Mouse (Mus musculus) bone marrow macrophage, adult 2 months (primary cell): ENCODE results near the gene Krt83. TPM values are rescaled to one million over a fixed set of nuclear protein-coding genes. Genes with fewer than 3 reads are reported as not detected.

Experiments
- H3K27ac ChIP-seq: 2 replicates; pipeline ENCODE4 v1.5.1; 2012; ENCODE audit warnings: low read depth, low read length; ENCODE audit not compliant: insufficient read depth
- H3K4me1 ChIP-seq: 2 replicates; pipeline ENCODE4 v1.6.1; 2012; ENCODE audit warnings: low read length; ENCODE audit not compliant: control insufficient read depth, insufficient read depth
- H3K4me3 ChIP-seq: 2 replicates; pipeline ENCODE4 v1.5.1; 2012; ENCODE audit warnings: mild to moderate bottlenecking, low read length, moderate library complexity; ENCODE audit not compliant: insufficient read depth
- CTCF ChIP-seq: IDR thresholded peaks from 2 replicates; pipeline ENCODE4 v1.5.1; 2012; ENCODE audit warnings: low read depth, mild to moderate bottlenecking, low read length, moderate library complexity
- POLR2A ChIP-seq: IDR thresholded peaks from 2 replicates; pipeline ENCODE4 v1.6.1; 2012; ENCODE audit warnings: mild to moderate bottlenecking, low read depth, low read length, borderline replicate concordance
- polyA plus RNA-seq: library from polyadenylated mRNA; stranded (reverse); fragments of >200 nt; gene quantifications from 2 replicates; pipeline ENCODE4 v1.2.4, GENCODE M21; 2012; ENCODE audit not compliant: missing spikeins, insufficient read depth, insufficient read length

Gene Krt83
- polyA plus RNA-seq, 1 experiment: not detected

- H3K4me3 ChIP-seq: no peak overlapping the region
- TF ChIP-seq POLR2A: no peak
- peak; percentile 58 for TF ChIP-seq CTCF
- H3K4me1 ChIP-seq: no peaks in the 10 kb centered on the region
- no peak overlapping the region for H3K27ac ChIP-seq
Measured at GRCm38 (mm10) chr15:101453093-101453736, 38.1 kb downstream of the Krt83 start.

- Histone ChIP-seq H3K27ac (no peak within 1 kb of the TSS), H3K4me1 (no peaks in the 10 kb centered on the region), H3K4me3 (no peak within 1 kb of the TSS)
- TF ChIP-seq POLR2A (no peak), CTCF (no peak)
Measured at GRCm38 (mm10) chr15:101447444-101447843, 43.9 kb downstream of the Krt83 start, which contains the start of gene Krt88. TSS of gene Krt88 (plus strand) at chr15:101447744.

- H3K4me3 ChIP-seq: no peak overlapping the region
- H3K4me1 ChIP-seq: no peaks in the 10 kb centered on the region
- no peak overlapping the region for H3K27ac ChIP-seq
- TF ChIP-seq CTCF: no peak
- no peak for TF ChIP-seq POLR2A
Measured at GRCm38 (mm10) chr15:101446572-101446971, 44.7 kb downstream of the Krt83 start.

DNA sequence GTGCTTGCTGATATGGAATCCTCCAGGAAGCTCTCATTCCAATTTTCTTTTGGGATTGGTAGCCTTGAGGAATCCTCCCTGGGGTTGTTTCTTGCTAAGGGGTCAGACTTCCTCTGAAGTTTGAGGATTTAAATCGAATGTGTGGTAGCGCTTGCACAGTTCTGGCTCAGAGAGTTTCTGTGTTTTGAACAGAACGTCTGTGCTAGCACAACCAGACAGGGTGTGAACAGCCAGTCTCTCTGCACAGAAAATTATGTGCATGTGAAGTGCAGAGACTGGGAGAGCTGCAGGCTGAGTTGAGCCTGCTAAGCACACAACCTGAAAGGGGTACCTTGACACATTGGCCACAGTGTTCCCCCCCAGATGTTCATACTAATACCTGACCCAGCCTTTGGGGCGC is 50.5 kb downstream of the Krt83 start:
- no peaks in the 10 kb centered on the region for H3K4me1 ChIP-seq
- TF ChIP-seq CTCF (no peak), POLR2A (no peak)
- no peak overlapping the region for H3K27ac ChIP-seq
- H3K4me3 ChIP-seq: no peak overlapping the region

GRCm38 (mm10) chr15:101438555-101438954 is 52.8 kb downstream of the Krt83 start, which contains the start of gene Krt87:
TSS of gene Krt87 (minus strand) at chr15:101438804.
- H3K27ac ChIP-seq: no peak within 1 kb of the TSS
- H3K4me1 ChIP-seq: no peaks in the 10 kb centered on the region
- no peak within 1 kb of the TSS for H3K4me3 ChIP-seq
- TF ChIP-seq POLR2A (no peak), CTCF (no peak)

GRCm38 (mm10) chr15:101436611-101437010 is 54.7 kb downstream of the Krt83 start:
- Histone ChIP-seq H3K4me1 (no peaks in the 10 kb centered on the region), H3K4me3 (no peak overlapping the region), H3K27ac (no peak overlapping the region)
- no peak for TF ChIP-seq POLR2A

Other genes with a start within 250 kb of the Krt83 start
- 8.8 and 8.9 TPM in 2 replicates for gene Nr4a1, start 237.2 kb downstream of the Krt83 start, polyA plus RNA-seq
- 36.4 and 39.1 TPM in 2 replicates for gene Atg101, start 207.2 kb downstream of the Krt83 start, polyA plus RNA-seq
- gene 6030408B16Rik, start 198.3 kb downstream of the Krt83 start, polyA plus RNA-seq: not detected in 2 replicates
- 14.8 and 15.6 TPM in 2 replicates for gene Krt80, start 121.3 kb downstream of the Krt83 start, polyA plus RNA-seq
- 0.48 TPM in 1 of 2 replicates, not detected in the other for gene Krt7, start 80.5 kb downstream of the Krt83 start, polyA plus RNA-seq
- not detected in 2 replicates for gene Krt87, start 52.7 kb downstream of the Krt83 start, polyA plus RNA-seq
- not detected in 2 replicates for gene Krt88, start 43.8 kb downstream of the Krt83 start, polyA plus RNA-seq
- not detected in 2 replicates for gene Krt81, start 27.8 kb downstream of the Krt83 start, polyA plus RNA-seq
- gene Krt86, start 18.0 kb downstream of the Krt83 start, polyA plus RNA-seq: not detected in 2 replicates
- not detected in 2 replicates for gene Gm49425, start 25.7 kb upstream of the Krt83 start, polyA plus RNA-seq
- gene Krt84, start 41.3 kb upstream of the Krt83 start, polyA plus RNA-seq: not detected in 2 replicates
- not detected in 2 replicates for gene Krt82, start 59.2 kb upstream of the Krt83 start, polyA plus RNA-seq
- gene Krt90, start 71.4 kb upstream of the Krt83 start, polyA plus RNA-seq: not detected in 2 replicates
- gene Krt75, start 82.4 kb upstream of the Krt83 start, polyA plus RNA-seq: not detected in 2 replicates
- not detected in 2 replicates for gene Gm5414, start 136.7 kb upstream of the Krt83 start, polyA plus RNA-seq
- gene Gm5478, start 155.9 kb upstream of the Krt83 start, polyA plus RNA-seq: not detected in 2 replicates
- gene Krt6b, start 188.8 kb upstream of the Krt83 start, polyA plus RNA-seq: not detected in 2 replicates
- gene Krt6a, start 202.8 kb upstream of the Krt83 start, polyA plus RNA-seq: not detected in 2 replicates
- 0.36 TPM in 1 of 2 replicates, not detected in the other for gene Krt5, start 221.4 kb upstream of the Krt83 start, polyA plus RNA-seq